Mouse (Mus musculus): ENCODE results near the gene Ipo7. TPM values are rescaled to one million over a fixed set of nuclear protein-coding genes. Genes with fewer than 3 reads are reported as not detected.
"Not testable (repeated sequence)": the region's sequence is repeated elsewhere in the genome, so short reads cannot be mapped to it uniquely, and the experiment has no call there.

Gene Ipo7
- polyA plus RNA-seq, 1 experiment: 9.8 TPM

DNA sequence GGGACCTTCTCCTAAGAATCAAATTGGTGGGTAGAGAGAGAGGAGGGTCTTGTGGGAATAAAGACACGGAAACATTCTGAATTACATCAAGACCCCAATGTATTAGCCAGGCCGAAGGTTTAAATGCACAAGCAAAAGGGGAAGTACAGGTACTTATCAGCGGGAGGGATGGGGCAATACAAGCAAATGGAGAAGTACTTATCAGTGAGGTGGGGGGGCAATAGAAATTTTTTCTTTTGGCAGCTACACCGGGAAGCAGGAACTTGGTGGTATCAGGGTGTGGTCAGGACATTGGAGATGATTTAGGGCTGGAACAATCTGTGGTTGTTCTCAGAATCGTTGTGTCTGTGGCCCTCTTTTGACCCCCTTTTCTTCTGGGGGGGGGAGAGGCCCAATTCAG, 3.8 kb upstream of the Ipo7 start:
- no peak for DNase-seq (ENCODE audit: low read depth, low spot score)
- WGBS: 48% methylated on average over 5 of the region's 5 CpGs

DNA sequence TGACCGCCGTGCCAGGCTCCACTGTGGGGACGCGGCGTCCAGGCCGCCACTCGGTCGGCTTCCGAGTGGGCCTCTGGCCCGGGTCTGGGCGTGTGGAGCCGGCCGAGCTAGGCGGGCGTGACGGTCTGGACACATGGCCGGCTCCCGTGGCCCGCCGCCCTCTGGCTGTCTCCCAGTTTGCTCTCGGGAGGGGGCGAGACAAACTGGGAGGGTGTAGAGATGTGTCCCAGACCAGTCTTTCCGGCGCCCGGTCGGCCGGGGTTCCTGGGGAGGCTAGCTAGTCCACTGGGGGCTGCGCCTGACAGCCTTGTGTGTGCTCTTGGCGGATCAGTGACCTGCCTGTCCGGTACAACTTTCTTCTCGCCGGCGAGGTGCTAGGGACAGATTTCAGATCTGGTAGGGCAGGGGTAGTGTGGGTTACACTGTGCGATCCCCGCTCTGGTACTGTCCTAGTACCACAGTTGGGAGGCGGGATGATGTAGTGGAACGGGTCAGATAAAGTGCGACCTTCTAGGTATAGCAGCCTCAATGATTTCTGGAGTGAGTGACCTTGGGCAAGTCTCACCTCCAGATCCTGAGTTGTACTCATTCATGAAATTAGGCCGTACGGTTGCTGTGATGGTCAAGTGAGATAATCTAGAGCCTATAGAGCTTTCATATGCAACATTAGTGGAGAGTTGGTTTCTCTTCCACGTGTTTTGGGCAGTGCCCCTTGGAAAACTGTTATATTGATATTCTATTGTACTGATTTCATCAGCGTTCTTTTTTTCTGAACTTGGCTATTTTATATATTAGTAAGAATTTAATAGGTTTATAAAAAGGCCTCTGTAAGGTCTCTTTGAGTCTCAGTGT, 783 bp downstream of the Ipo7 start:
- DNase-seq (ENCODE audit: low read depth, low spot score): no peak
- WGBS: under 1% methylated on average over 42 of the region's 42 CpGs

DNA sequence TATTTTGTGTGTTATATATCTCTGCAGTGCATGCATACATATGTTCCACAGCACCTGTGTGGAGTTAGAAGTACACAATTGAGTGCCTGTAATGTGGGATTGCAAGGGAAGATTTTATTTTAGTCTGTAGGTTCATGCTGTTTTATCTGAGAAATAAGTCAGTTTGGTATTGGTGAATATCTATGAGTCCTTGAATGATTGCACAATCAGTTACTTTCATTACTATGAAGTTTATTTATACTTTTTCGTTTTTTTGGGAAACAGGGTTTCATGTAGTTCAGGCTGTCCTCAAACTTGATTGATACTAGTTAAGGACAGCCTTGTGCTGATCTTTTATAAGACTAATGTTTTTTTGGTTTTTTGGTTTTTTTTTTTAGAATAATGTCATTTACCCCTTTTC, 5.5 kb downstream of the Ipo7 start:
- DNase-seq (ENCODE audit: low read depth, low spot score): no peak
- WGBS: 64% methylated on average over 1 of the region's 1 CpGs

DNA sequence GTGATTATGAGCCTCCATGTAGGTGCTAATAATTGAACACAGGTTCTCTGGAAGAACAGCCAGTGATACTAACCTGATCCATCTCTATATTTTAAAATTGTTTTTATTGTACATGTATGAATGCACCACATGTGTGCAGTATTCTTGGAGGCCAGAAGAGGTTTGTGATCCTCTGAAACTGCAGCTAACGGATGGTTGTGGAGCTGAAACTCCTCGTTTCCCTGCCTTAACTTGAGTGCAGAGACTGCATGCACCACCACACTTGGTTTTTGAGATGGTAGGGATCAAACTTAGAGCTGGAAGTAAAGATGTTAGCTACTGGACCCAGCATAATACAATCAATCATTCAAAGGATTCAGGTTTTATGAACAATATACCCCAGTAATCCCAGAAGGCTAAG, 8.5 kb downstream of the Ipo7 start:
- WGBS: 70% methylated on average over 2 of the region's 2 CpGs
- DNase-seq (ENCODE audit: low read depth, low spot score): no peak

DNA sequence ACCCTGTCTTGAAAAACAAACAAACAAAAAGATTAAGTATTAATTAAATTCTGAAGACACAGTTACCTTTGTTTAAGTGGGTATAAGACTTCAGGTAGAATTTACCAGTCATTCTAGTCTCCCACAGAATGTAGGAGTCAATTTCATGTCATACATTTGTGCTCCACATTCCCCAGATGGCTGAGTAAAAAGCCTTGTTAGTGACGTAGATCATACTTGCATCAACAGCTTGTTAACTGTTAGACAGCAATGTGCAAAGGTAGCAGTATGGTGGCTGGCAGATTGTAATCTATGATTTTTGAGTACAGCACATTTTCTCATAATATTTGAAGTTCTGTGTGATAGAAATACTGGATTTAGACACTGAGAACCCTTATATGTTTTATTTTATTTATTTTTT, 10.8 kb downstream of the Ipo7 start:
- WGBS: 70% methylated on average over 1 of the region's 1 CpGs
- no peak for DNase-seq (ENCODE audit: low read depth, low spot score)

DNA sequence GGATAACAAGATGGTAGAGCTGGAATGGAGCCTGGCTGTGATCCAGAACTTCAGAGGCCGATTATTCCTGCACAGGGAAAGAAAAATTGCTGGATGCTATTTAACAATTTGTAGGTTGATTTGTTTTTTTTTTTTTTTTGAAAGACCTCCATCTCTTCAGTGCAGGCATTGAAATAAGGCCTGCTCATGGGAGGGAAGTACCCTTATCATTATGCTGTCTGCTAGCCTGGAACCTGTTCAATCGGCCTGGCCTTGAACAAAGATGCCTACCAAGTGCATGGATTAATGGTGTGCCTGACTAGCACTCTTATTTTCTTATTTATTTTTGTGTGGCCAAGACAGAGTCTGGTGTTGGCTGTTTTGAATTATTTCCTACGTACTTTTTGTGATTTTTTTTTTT, 12.3 kb downstream of the Ipo7 start:
- DNase-seq (ENCODE audit: low read depth, low spot score): no peak
- WGBS: 57% methylated on average over 3 of the region's 3 CpGs

DNA sequence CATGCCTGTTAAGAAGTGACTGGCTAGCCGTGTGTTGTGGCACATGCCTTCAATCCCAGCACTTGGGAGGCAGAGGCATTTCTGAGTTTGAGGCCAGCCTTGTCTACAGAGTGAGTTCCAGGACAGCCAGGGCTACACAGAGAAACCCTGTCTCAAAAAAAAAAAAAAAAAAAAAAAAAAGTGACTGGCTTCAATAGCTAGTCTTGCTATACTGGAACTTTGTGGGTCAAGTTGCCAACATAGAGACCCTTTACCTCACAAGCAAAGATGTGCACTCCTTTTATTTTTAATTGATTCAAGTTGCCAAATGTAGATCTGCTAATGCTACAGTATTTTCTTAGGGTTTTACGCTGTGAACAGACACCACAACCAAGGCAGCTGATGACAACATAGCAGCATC, 39.6 kb downstream of the Ipo7 start:
- 94% methylated on average over 2 of the region's 2 CpGs for WGBS
- DNase-seq (ENCODE audit: low read depth, low spot score): not testable (repeated sequence)

DNA sequence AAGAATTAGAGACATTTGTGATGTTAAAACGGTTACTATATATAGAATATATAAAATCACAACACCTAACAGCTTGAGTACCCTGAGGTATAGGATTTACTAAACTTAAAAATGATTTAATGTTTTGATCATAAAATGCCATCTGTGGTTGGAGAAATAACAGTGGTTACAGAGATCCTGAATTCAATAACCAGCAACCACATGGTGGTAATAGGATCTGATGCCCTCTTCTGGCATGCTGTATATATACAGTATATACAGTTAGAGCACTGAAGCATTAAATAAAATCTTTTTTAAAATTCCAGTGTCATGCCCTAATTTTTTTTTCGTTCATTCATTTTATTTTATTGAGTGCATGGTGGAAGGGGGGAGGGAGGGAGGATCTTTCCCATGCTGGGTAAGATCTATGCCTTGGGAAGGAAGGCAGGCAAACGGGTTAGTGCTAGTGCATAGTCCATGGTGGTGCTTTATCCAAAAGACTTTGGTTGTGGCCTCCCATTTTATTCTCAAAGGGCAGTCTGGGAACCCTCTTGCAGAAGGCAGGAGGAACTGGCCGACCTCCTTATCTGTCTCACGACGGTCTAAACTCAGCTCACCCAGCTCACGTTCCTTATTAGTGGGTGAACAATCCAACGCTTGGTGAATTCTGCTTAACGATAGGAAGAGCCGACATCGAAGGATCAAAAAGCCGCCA, 41.2 kb downstream of the Ipo7 start:
- no peak for DNase-seq (ENCODE audit: low read depth, low spot score)
- WGBS: 85% methylated on average over 12 of the region's 12 CpGs

DNA sequence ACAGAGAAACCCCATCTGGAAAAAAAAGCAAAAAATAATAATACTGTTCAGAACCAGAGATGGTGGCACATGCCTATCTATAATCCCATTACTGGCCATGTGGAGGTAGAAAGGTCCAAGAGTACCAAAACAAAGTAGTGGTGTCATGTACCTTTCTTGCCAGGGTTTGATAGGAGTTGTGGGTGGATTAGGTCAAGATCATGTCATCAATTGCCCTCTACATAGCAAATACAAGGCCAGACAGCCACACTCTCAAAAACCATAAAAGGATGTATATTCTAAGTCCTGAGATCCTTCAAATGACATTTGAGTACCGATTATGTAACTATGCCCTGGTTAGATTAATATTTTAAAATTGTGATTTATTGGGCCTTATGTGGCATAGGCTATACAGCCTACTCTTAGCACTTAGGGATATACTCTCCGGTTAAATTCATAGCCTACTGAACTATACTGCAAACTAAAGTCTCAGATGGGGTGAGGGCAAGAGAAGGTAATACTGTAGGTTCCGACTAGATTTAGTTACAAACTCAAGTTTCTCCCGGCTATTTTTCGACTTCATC, 42.1 kb downstream of the Ipo7 start:
- no peak for DNase-seq (ENCODE audit: low read depth, low spot score)
- WGBS: 7% methylated on average over 5 of the region's 5 CpGs

DNA sequence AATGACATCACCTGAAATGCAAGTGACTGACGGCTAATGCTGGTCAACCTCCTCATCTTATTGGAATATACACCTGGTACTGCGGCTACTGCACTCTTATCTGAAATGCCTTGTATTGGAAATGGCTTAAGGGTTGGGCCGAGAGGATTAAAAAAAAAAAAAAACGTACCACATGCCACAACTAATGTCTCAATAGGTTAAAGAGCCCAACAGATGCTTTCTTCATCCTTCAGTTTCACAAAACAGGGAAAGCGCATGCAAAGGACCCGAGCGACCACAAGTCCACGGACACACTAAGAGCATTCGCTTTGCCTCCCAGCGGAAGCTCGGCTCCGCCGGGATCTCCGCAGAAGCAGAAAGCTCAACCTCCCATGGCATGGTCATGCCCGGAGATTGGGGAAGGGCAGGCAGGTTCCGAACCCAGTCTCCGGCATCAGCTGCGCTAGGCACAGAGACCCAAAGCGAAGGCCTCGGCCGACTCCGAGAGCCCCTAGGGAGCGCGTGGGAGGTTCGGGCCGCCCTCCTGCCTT, 42.7 kb downstream of the Ipo7 start:
- WGBS: under 1% methylated on average over 26 of the region's 26 CpGs
- no peak for DNase-seq (ENCODE audit: low read depth, low spot score)

DNA sequence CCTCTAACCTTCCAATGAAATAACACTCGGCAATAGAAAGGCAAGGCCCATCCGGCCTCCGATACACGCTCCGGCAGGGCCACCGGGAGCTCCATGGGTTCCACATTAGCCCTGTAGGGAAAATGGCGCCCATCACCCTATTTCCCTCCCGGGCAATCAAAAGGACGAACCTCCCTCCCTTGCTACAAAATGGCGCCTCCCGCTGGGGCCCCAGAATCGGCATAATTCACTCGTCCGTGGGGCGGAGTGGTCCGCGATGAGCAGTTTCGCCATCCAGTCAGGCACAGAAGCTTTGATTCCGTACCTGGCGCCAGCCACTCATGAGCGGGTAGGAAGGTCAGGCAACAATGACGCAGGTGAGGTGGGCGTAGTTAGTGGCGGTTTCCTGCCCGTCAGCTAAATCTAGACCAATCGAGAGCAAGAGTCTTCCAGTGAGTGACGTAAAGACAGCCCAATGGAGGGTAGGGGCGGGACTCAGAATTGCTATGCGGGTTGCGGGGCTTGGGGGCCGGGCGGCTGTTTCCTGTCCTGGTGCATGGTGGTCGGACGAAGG, 43.2 kb downstream of the Ipo7 start, which contains the start of gene Zfp143:
Gene Zfp143 (plus strand): TSS at position 19 of the 553 bp plus-strand sequence.
- peak; percentile 99 for DNase-seq (ENCODE audit: low read depth, low spot score)
- WGBS: under 1% methylated on average over 34 of the region's 34 CpGs

DNA sequence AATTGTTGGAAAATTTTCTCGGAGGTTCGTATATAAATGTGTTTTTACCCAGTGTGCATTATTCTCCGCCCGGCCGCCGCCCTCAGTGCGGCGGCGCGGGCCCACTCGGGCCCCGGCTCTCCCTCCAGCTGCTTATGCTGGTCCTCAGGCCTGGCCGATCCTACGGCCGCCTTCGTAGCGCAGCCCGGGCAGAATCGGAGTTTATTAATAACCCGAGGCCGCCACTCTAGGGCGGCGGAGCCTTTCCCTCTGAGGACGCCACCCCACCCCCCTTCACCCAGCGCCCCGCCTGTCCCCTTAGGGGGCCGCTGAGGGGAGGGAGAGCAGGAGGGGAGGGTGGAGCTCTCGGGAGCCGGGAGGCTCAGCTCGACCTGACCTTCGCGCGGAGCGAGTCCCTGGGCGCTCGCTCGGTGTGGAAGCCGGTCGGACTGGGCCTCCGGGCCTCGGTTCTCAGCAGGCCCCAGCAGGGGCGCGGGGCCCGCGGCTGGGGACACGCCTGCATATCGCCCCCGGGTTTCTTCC, 43.7 kb downstream of the Ipo7 start:
- DNase-seq (ENCODE audit: low read depth, low spot score): no peak
- WGBS: under 1% methylated on average over 48 of the region's 48 CpGs

DNA sequence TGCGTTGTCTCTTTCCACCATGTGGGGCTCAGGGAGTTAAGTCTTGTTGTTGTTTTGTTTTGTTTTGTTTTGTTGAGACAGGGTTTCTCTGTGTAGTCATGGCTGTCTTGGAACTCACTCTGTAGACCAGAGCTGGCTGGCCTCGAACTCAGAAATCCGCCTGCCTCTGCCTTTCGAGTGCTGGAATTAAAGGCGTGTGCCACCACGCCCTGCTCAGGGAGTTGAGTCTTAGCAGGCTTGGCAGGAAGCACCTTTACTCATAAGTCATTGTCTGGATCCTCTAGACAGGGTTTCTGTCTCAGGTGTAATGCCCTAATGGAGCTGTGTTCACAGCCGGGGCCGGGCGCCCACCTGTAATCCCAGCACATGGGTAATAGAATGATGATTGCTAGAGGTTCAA, 45.7 kb downstream of the Ipo7 start:
- no peak for DNase-seq (ENCODE audit: low read depth, low spot score)
- whole genome bisulfite sequencing: 81% methylated on average over 9 of the region's 9 CpGs

DNA sequence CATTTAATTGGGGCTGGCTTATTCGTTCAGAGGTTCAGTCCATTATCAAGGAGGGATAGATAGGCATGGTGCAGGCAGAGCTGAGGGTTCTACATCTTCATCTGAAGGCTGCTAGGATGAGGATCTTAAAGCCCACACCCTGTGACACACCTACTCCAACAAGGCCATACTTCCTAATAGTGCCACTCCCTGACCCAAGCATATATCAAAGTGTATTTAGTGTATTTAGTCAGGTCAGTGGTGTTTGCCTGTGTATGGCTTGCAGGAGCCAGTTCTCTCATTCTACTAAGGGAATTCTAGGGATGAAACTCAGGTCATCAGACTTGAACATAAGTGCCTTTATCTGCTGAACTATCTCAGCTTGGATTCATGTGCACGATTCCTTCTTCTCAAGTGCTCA, 51.0 kb downstream of the Ipo7 start:
- no peak for DNase-seq (ENCODE audit: low read depth, low spot score)
- WGBS: 57% methylated on average over 2 of the region's 2 CpGs

DNA sequence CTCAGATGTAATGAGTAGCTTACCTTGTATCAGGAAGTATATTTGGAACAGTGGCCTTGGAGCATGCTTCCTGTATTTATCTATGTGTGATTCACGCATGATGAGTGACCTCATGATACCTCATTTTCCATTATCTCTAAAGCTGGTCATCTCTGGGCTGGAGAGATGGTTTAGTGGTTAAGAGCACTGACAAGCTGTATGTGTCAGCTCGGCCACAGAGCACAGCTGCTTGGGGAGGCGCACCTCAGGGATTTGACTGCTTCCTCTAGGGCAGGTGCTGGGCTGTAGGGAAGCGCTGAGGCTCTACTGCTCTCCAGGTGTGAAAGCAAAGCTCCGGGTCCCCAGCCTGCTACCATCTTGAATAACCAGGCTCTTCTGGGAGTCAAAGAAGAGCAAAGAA, 60.1 kb downstream of the Ipo7 start:
- no peak for DNase-seq (ENCODE audit: low read depth, low spot score)
- 84% methylated on average over 5 of the region's 5 CpGs for WGBS

DNA sequence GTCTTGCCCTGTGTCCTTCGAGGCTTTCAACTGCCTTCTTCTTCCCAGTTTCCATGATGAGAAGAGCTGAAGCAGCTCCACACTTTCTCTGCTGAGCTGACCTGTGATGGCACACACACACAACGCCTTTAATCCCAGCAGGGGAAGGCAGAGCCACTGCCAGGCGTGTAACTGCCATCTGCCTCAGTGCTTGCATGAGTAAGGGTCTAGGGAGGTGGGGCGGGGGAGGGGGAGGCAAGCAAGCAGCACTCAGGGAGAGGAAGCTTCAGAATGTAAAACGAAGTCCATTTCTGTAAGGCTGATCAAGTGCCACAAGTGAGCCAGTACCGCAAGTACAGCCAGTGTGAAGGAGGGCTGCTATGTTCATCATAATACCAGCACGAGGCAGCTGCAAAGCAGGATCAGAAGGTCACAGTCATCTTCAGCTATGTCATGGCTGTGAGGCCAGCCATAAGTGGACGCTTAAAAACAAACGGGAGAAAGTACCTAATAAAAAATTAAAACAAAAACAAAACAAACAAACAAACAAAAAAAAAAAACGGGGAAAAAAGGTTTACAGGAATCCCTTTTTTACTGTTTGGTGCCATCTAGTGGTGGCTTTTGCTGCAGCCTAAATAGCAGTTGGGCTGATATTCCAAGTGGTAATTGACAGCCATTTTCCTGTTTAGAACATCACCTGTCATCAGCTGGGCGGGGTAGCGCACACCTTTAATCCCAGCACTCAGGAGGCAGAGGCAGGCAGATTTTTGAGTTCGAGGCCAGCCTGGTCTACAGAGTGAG, 65.5 kb downstream of the Ipo7 start:
- no peak for DNase-seq (ENCODE audit: low read depth, low spot score)
- 69% methylated on average over 13 of the region's 13 CpGs for WGBS

DNA sequence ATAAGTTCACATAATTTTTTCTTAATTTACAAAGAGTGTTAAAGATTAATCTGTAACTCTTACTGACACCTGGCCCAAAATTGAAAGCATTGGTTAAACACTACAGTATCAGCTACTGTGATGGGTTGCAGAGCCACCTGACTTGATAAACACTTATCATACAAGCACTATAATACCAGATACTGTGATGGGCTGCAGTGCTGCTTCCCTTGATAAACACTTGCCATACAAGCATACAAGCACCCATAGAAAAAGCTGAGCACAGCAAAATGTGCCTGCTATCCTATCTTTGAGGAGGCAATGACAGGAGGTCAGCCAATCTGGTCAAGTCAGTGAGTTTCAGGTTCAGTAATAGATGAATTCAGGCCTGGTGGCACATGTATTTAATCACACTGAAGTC, 67.1 kb downstream of the Ipo7 start:
- no peak for DNase-seq (ENCODE audit: low read depth, low spot score)

DNA sequence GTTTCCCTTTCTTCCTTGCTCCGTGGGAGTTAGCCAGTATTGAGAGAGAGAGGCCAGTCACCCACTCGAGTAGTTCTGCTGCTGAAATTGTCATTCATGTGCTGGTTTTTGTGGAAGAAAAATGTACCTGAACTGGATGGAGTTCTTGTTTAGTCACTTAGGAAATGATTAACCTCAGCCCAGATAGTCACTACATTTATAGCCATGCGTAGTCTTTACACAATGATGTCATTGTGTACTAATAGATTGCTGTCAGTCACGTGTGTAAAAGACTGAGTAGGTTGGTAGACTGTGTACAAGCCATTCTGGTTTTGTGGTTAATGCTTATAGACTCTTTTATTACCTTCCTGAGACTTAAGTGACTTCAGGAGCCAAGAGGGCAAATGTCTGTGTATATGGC, 69.8 kb downstream of the Ipo7 start:
- peak; percentile 89 for DNase-seq (ENCODE audit: low read depth, low spot score)
- WGBS: 18% methylated on average over 4 of the region's 4 CpGs

DNA sequence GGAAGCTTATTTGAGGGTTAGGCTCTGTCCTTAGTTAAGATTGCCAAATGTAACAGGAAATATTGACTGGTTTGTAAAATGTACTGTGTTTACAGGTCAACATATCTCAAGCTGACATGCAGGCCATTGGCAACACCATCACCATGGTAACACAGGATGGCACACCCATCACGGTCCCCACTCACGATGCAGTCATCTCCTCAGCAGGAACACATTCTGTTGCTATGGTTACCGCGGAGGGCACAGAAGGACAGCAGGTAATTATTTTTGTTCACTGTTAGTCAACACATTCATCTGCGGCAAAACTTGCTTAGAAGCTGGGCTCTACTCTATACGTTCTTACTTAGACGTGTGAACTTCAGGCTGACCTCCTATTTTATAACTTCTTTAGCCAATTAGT, 73.6 kb downstream of the Ipo7 start:
- 57% methylated on average over 7 of the region's 7 CpGs for WGBS
- DNase-seq (ENCODE audit: low read depth, low spot score): no peak

Measured in large intestine, adult 2 months (tissue).